Comparison of ENCODE assay signal across 8 mouse cellular contexts in genomic region chr11:61620254-61620670, GRCm38 (mm10). TPM values are rescaled to one million over a fixed set of nuclear protein-coding genes. Genes with fewer than 3 reads are reported as not detected.
DNase-seq lines count a peak whose midpoint lies in the region; ATAC-seq and TF ChIP-seq lines count a peak whose summit lies in the region.

No protein-coding gene starts in this region.

- TF ChIP-seq POLR2A in small intestine, adult 2 months (IDR thresholded peaks at IDR 0.05; ENCODE audit: low read depth, low read length) = peak; percentile 26; the same call in 1 of the 2 replicates

- peak overlapping the region; percentile 22 for H3K4me3 ChIP-seq in intestine, postnatal 0 days (ENCODE audit: low read depth, low read length)
- H3K4me3 ChIP-seq in midbrain, embryonic 11.5 days (ENCODE audit: low read depth, low read length) = peak overlapping the region; percentile 38
- peak overlapping the region; percentile 32 for H3K4me3 ChIP-seq in small intestine, adult 2 months (ENCODE audit: low read depth, low read length)

- no peaks in the 10 kb centered on the region for H3K36me3 ChIP-seq in intestine, postnatal 0 days (ENCODE audit: control insufficient read depth, insufficient read depth)
- H3K36me3 ChIP-seq in midbrain, embryonic 11.5 days (ENCODE audit: control insufficient read depth, insufficient read depth, low read length) = no peaks in the 10 kb centered on the region
- no peaks in the 10 kb centered on the region for H3K36me3 ChIP-seq in small intestine, adult 2 months (ENCODE audit: control insufficient read depth, insufficient read depth, low read length)

- 1% methylated on average over 16 of the region's 17 CpGs for WGBS in intestine, postnatal 0 days
- WGBS in midbrain, embryonic 11.5 days = under 1% methylated on average over 17 of the region's 17 CpGs
- 2% methylated on average over 17 of the region's 17 CpGs for WGBS in small intestine, adult 2 months

- peak overlapping the region; percentile 62 for H3K4me2 ChIP-seq in intestine, postnatal 0 days (replicated peaks; ENCODE audit: low read depth)
- H3K4me2 ChIP-seq in midbrain, embryonic 11.5 days = peak overlapping the region; percentile 68

- peak; percentile 97 for TF ChIP-seq CTCF in intestine, postnatal 0 days (IDR thresholded peaks at IDR 0.05; ENCODE audit: low read depth)
- TF ChIP-seq CTCF in small intestine, adult 2 months (IDR thresholded peaks at IDR 0.05; ENCODE audit: extremely low read depth, insufficient read length, insufficient replicate concordance, low read depth, low read length) = peak; percentile 76

- peak; percentile 62; the same call in 1 of the 2 replicates for ATAC-seq in intestine, postnatal 0 days
- peak; percentile 76; the same call in 1 of the 2 replicates for ATAC-seq in midbrain, embryonic 11.5 days (ENCODE audit: low FRiP score)
- ATAC-seq in erythroid progenitor cell, adult 5-6 weeks (replicated peaks; ENCODE audit: low FRiP score, poor library complexity, severe bottlenecking) = no peak

- intact Hi-C loops in left cerebral cortex, postnatal 25 days (cut with DNase I) = loop anchor here (1.0 to 5.0 kb wide), 3 partner anchors 95 to 578 kb away; partner anchors contain the start of gene B9d1

- no peaks in the 10 kb centered on the region for H3K4me1 ChIP-seq in intestine, postnatal 0 days (replicated peaks; ENCODE audit: control insufficient read depth, insufficient read depth, low read length)
- H3K4me1 ChIP-seq in midbrain, embryonic 11.5 days (ENCODE audit: control insufficient read depth, insufficient read depth, low read length) = no peaks in the 10 kb centered on the region
- peaks cover 6% of the 10 kb centered on the region; the same call in 1 of the 2 replicates for H3K4me1 ChIP-seq in small intestine, adult 2 months (ENCODE audit: control insufficient read depth, insufficient read depth, insufficient read length, low read length)

- H3K9me3 ChIP-seq in intestine, postnatal 0 days (ENCODE audit: control insufficient read depth) = no peaks in the 10 kb centered on the region
- no peaks in the 10 kb centered on the region for H3K9me3 ChIP-seq in midbrain, embryonic 11.5 days (ENCODE audit: control insufficient read depth, low read length)

- peak; percentile 71 to 80 for DNase-seq in adrenal gland, adult 18-20 months (ENCODE audit: low spot score in 2 of 2)
- DNase-seq in embryo, embryonic 10.5 days (ENCODE audit: low spot score) = peak; percentile 86
- peak; percentile 81 to 90 for DNase-seq in gastrocnemius, postnatal 4 days (ENCODE audit: low spot score in 2 of 2)
- peak; percentile 81 to 87 for DNase-seq in left cerebral cortex, postnatal 25 days (ENCODE audit: low spot score in 2 of 2)
- peak; percentile 96 for DNase-seq in midbrain, embryonic 11.5 days (ENCODE audit: low spot score, missing footprints)

- H3K27me3 ChIP-seq in intestine, postnatal 0 days (replicated peaks; ENCODE audit: control insufficient read depth, insufficient read depth, low read length) = no peaks in the 10 kb centered on the region
- H3K27me3 ChIP-seq in midbrain, embryonic 11.5 days (ENCODE audit: control insufficient read depth, insufficient read depth, low read length) = no peaks in the 10 kb centered on the region
- no peaks in the 10 kb centered on the region for H3K27me3 ChIP-seq in small intestine, adult 2 months (ENCODE audit: control insufficient read depth, insufficient read depth, low read length)

- 0 out of 2 replicates have a peak overlapping the region, but pooled peaks have one; percentile 13 for H3K9ac ChIP-seq in intestine, postnatal 0 days (ENCODE audit: low read depth, low read length)
- peak overlapping the region; percentile 59 for H3K9ac ChIP-seq in midbrain, embryonic 11.5 days (ENCODE audit: low read length)

- 0 out of 2 replicates have a peak overlapping the region, but pooled peaks have one; percentile 10 for H3K27ac ChIP-seq in intestine, postnatal 0 days (ENCODE audit: low read depth, low read length)
- no peak overlapping the region for H3K27ac ChIP-seq in midbrain, embryonic 11.5 days (ENCODE audit: low read depth, low read length)
- H3K27ac ChIP-seq in small intestine, adult 2 months (ENCODE audit: insufficient read depth, low read depth, low read length) = no peak overlapping the region; the same call in 1 of the 2 replicates

RNA-seq across cellular contexts. Expression of gene Grap, which starts 32.8 kb away (rescaled TPM):
- total RNA-seq in adrenal gland, adult 18-20 months (2021) = 1 to 10 TPM; 7.4 to 8.2 TPM
- 1 to 10 TPM; 7.0 to 7.8 TPM for total RNA-seq in gastrocnemius, postnatal 4 days (2021)
- polyA plus RNA-seq in intestine, postnatal 0 days (2015; fragmentation: Nextera tagmentation; extraction: Ambion mirVana) = 3.7 and 3.9 TPM in 2 replicates
- 1 to 10 TPM; 5.1 to 6.7 TPM for total RNA-seq in left cerebral cortex, postnatal 25 days (2021)
- 6.2 and 7.1 TPM in 2 replicates for polyA plus RNA-seq in midbrain, embryonic 11.5 days (2014; fragmentation: Nextera tagmentation; extraction: Ambion mirVana)
- 3.4 and 7.7 TPM in 2 replicates for polyA plus RNA-seq in small intestine, adult 2 months (2012; rRNA removed)
- total RNA-seq in erythroid progenitor cell, adult 5-6 weeks (2015; ENCODE audit: low replicate concordance) = 1.4 and 9.2 TPM in 2 replicates
- total RNA-seq in erythroid progenitor cell, adult 5-6 weeks (2017; ENCODE audit: low replicate concordance) = 0.51 and 1.4 TPM in 2 replicates

RNA-seq across cellular contexts. Expression of gene Epn2, which starts 40.8 kb away (rescaled TPM):
- 10 to 100 TPM; 16.2 to 25.9 TPM for total RNA-seq in adrenal gland, adult 18-20 months (2021)
- total RNA-seq in gastrocnemius, postnatal 4 days (2021) = 10 to 100 TPM; 26.9 to 30.4 TPM
- polyA plus RNA-seq in intestine, postnatal 0 days (2015; fragmentation: Nextera tagmentation; extraction: Ambion mirVana) = 13.5 and 14.4 TPM in 2 replicates
- 100 to 1,000 TPM; 118 to 133 TPM for total RNA-seq in left cerebral cortex, postnatal 25 days (2021)
- polyA plus RNA-seq in midbrain, embryonic 11.5 days (2014; fragmentation: Nextera tagmentation; extraction: Ambion mirVana) = 28.5 and 29.9 TPM in 2 replicates
- polyA plus RNA-seq in small intestine, adult 2 months (2012; rRNA removed) = 4.2 and 7.9 TPM in 2 replicates
- total RNA-seq in erythroid progenitor cell, adult 5-6 weeks (2015; ENCODE audit: low replicate concordance) = not detected in 2 replicates
- total RNA-seq in erythroid progenitor cell, adult 5-6 weeks (2017; ENCODE audit: low replicate concordance) = not detected in 2 replicates

Comparison
In these comparisons a context has a peak if more than half of its experiments do, and no peak if none do; other contexts are left out.
1. RNA of gene Epn2, which starts 40.8 kb away (total RNA-seq): 118 to 133 TPM in left cerebral cortex, postnatal 25 days, 26.9 to 30.4 TPM in gastrocnemius, postnatal 4 days and 16.2 to 25.9 TPM in adrenal gland, adult 18-20 months; not detected in erythroid progenitor cell, adult 5-6 weeks; every median in the first group is over 10 times any median in the second.
2. Peak in every context shown above with its lines, with median percentiles within 50 percentile points of each other: DNase-seq and H3K4me3 ChIP-seq.